Mouse (Mus musculus) gastrocnemius, adult 8-10 months (tissue): ENCODE results near the gene Prf1. TPM values are rescaled to one million over a fixed set of nuclear protein-coding genes. Genes with fewer than 3 reads are reported as not detected.
A peak's percentile ranks its signal among the peaks of the same experiment; 100 is the strongest.

Source experiments
- DNase-seq, 2 experiments: peaks; one replicate each; pipeline ENCODE4 v3.0.0; 2022; ENCODE audit warnings: low spot score in 2 of 2
- total RNA-seq, 4 experiments: library from RNA; stranded (reverse); gene quantifications; 2 replicates each; pipeline ENCODE4 v1.2.4; 2022

Prf1 gene
- total RNA-seq, 4 experiments from 2014 or later: not detected

DNA sequence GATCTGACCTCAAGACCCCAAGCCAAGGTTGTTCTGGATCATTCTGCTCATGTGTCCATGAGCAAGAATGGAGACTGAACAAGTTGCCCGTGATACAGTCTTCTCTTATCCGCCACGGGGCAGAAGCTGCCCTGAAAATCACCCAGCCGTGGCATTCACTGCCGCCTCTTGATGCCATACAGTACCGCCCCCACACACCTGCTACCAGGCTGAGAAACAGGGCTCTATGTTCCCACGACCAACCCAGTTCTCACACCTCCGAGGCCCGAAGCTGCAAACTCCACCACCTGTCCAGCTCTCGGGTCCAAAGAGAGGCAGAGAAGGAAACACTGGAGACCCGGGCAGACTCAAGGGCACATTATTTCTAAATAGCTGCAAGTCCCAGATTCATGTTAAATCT lies 40.0 kb downstream of the Prf1 start:
- no peak for DNase-seq

GRCm38 (mm10) chr10:61339216-61339615 lies 41.6 kb downstream of the Prf1 start:
- DNase-seq: no peak

DNA sequence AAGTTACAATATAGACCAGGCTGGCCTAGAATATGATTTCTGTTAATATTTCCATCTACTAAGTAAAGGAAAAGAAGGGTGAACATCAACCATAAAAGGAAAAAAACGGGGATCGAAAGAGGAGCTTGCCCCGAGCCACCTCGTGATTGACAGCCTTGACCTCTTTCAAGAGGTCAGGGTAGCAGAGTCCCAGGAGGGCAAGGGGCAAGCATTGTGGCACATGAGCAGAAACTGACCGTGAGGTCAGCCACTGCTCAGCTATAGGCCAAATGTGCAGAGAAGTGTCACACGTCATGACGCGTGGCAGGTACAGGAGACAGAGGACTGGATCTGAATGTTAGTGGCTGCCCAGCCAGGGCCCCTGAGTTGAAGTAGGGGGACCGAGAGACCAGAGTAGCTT lies 42.6 kb downstream of the Prf1 start:
- no peak for DNase-seq

GRCm38 (mm10) chr10:61341045-61341444 lies 43.4 kb downstream of the Prf1 start:
- DNase-seq: no peak

GRCm38 (mm10) chr10:61341557-61341956 lies 43.9 kb downstream of the Prf1 start:
- peak; percentile 28 to 41 for DNase-seq

DNA sequence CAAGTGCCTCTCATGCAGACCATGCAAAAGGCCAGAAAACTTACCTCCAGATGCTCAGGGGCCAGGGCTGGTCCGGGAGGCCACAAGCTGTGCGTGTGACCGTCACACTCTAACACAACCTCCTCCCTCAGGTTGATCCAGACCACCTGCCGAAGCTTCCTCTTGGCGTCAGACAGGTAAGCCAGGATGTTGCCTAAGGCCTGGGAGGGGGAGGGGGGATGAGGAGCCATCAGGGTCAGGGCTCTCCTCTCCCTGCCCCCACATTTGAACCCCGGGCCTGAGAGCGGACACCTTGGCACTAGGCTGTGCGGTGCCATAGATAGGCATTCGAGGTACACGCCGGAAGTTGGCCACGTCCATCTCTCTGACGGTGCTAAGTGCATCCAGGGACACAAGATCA lies 45.1 kb downstream of the Prf1 start:
- DNase-seq: no peak

DNA sequence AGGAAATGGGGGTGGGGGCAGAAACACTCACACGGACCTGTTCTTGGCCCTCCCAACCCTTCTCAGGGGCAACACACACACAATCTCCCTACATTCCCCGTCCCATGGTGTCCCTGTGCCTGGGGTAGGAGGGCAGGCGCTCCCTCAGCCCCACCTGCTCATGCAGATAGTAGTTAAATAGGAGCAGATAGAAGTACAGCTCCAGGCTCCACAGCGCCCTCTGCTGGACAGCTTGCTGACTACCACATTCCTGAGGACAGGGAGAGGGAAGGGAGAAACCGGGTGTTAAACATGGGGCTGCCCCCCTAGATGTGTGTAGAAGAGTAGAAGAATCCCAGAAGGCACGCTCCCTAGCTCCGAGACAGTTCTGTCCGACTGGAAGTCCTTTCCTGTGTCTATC lies 46.3 kb downstream of the Prf1 start:
- peak; percentile 59 for DNase-seq

- no peak for DNase-seq
Observed at GRCm38 (mm10) chr10:61345179-61345578, 47.5 kb downstream of the Prf1 start.

DNA sequence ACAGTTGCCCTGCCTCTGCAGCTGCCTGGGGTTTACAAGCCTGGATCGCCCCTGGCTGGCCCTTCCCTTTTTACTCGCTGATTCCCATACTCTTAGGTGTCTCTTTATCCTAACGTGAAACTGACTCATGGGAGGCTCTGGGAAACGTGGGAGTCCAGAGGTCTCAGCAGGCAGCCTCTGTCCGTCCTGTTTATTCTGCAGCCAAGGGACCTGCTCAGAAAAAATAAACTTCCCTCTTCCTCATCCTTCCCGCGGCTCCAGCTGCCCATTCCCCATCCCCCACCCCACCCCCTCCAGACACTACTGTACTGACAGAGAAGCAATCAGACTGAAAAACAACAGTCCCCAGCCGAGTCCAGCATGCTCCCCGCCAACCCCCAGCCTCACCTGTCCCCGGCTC lies 48.7 kb downstream of the Prf1 start:
- DNase-seq: no peak

- no peak for DNase-seq
Observed at GRCm38 (mm10) chr10:61351216-61351615, 53.6 kb downstream of the Prf1 start.

Other genes starting within 250 kb of the Prf1 start
- gene Pcbd1, start 208.5 kb upstream of the Prf1 start, total RNA-seq: under 1 TPM in 2 of 4 experiments, not detected in 2; 0.34 to 0.70 TPM
- gene Sgpl1, start 150.1 kb upstream of the Prf1 start, total RNA-seq: 1 to 10 TPM; 3.5 to 6.4 (median 5.5) TPM
- gene Tbata, start 125.9 kb upstream of the Prf1 start, total RNA-seq: not detected
- gene Adamts14, start 24.4 kb upstream of the Prf1 start, total RNA-seq: under 1 TPM; 0.31 to 0.58 (median 0.47) TPM
- 1 to 10 TPM; 2.7 to 5.7 (median 4.5) TPM for gene Pald1, start 85.7 kb downstream of the Prf1 start, total RNA-seq
- gene Nodal, start 120.1 kb downstream of the Prf1 start, total RNA-seq: under 1 TPM in 3 of 4 experiments, not detected in 1; 0.12 to 0.24 (median 0.13) TPM
- 100 to 1,000 TPM; 154 to 242 (median 183) TPM for gene Eif4ebp2, start 154.8 kb downstream of the Prf1 start, total RNA-seq
- gene Lrrc20, start 178.0 kb downstream of the Prf1 start, total RNA-seq: 100 to 1,000 TPM; 151 to 195 (median 168) TPM